Mouse (Mus musculus) gastrocnemius, postnatal 36 days (tissue): ENCODE results near the gene Cd83. TPM values are rescaled to one million over a fixed set of nuclear protein-coding genes. Genes with fewer than 3 reads are reported as not detected.

Source experiments
- DNase-seq, 2 experiments: peaks; one replicate each; pipeline ENCODE4 v3.0.0; 2022
- intact Hi-C: fragments of 180-260 bp; cut with DNase I; formaldehyde crosslinking; loops from one replicate; pipeline ENCODE4 v1.15.1; 2025
- total RNA-seq, 2 experiments: library from RNA; stranded (reverse); gene quantifications; 2 replicates each; pipeline ENCODE4 v1.2.3; 2021

Gene Cd83
- total RNA-seq, 2 experiments from 2014 or later = 0.84 to 1.0 TPM

GRCm38 (mm10) chr13:43805159-43805758 is 20.7 kb downstream of the Cd83 start:
- intact Hi-C loops = no loop called here
- DNase-seq = no peak

DNA sequence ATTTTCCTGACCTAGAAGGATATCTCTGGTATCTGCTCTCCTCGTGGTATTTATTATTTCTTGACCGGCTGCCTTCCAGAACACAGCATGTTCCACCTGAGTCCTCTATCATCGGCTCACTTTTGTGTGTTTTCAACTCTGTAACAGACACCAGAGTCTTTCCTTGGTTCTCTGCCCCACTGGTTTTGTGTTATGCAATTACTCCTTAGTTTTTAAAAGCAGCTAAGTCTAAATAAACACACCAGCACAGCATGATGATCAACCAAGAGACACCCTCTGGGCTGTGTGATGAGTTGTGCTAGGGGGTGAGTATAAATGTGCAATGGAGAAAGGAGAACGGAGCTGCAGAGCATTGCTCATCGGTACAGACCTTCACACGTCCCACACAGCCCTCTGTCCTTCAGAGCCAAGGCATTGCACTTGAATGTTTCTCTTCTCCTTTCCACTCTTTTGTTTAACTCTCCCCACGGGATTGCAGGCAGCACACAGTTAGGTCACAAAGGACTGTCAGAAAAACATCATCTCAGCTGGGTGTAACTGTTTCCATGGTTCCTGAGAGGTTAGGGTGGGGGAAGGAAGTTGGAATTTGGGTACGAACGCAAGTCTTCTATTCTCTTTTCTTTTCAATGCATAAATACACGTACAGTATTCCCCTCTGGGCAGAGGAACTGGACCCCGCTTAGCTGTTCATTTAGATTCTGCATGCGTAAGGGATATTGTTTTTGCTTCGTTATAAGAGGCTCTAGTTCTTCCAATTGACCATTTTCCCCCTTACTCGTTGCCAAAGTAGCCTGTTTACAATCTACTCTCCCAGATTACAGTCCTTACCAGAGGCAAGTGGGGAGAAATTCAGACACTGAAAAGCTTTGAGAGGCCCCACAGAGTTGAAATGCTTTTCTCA is 22.0 kb downstream of the Cd83 start:
- DNase-seq = no peak
- intact Hi-C loops = no loop called here

DNA sequence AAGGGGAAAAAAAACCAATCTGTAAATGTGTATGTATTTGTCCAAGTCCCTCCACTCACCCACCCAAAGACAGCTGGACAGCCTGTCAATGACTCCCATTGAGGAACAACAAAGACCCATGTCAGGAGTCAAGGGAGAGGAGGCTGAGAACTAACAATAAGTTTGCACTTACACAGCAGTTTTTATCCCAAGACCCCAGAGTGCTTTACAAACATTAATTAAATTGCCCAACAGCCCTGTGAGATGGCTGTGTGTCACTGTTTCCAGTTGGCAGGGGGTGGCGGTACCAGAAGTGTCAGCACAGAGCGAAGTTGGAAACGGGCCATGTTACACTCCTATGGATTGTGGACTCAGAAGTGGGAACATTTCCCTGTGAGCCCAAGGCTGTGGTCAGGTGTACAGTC is 22.7 kb downstream of the Cd83 start:
- intact Hi-C loops = no loop called here
- no peak for DNase-seq

DNA sequence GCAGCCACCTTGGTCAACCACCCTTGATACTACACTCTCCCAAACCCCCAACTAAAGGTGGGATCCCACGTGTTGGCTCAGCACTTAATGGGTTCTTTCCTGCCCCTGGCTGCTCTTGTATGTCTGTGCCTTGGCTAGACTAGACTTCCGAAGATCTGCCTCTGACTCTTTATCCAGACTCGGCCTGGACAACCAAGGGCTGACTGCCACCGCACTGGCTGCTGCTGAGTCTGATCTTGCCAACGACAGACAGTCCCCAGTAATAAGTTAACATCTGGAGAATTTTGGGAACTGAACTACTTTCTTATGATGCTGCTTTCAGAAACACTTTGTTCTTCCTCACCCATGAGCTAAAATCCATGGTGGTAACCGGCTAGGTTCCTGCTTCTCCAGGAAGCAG is 26.0 kb downstream of the Cd83 start:
- intact Hi-C loops = no loop called here
- no peak for DNase-seq

DNA sequence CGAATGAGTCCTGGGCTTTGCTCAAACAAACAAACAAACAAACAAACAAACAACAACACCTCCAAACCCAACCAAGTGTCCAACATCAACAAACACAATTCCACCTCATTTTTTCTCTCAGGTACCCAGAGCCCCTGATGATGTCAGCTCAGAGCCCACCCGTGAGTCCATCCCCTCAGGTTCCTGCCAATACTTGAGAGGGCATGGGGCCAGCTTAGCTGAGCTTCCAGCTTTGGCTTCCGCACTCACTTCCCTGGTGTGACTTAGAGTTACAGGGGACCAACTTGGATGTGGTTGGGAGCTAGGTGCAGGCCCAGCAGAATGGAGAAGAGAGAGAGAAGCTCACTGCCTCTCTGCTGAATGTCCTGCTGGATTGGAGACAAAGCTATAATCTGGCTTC is 27.3 kb downstream of the Cd83 start:
- intact Hi-C loops = no loop called here
- DNase-seq = no peak

DNA sequence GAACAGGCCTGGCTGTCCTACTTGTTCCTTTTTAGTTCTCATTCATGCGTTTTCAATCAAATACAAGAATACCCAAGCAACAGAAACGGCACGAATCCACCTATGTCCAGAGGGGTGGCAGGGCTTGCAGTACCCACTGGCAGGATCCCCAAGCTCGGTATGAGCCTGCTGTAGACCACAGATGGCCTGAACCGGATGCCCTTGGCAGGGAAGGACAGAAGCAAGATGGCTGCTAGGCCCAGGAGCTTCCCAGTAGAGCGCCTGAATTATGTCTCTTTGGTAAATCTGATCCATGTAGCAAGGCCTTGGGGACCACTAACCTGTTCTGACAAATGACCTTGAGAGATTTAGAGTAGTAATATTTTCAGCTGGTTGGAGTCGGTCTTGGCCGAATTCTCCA is 28.9 kb downstream of the Cd83 start:
- no peak for DNase-seq
- intact Hi-C loops = no loop called here

DNA sequence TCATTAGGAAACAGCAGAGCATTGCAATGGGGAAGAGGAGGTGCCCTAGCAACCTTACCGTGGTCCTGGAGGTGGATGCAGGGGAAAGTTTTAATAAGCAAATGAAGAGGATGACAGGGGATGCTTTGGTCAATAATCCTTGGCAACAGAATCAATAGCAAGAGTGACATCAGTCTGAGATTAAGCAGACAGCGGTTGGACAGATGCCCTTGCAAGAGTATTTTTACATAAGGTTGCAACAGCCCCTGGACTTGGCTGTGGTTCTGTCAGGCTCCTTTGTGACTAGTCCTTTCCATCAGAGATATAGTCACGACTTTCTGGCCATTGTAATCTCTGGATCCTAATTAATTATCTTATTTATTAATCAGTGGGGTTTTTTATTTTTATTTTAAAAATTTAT is 32.9 kb downstream of the Cd83 start:
- intact Hi-C loops = no loop called here
- no peak for DNase-seq

- no peak for DNase-seq
- intact Hi-C loops = no loop called here
These were observed 33.9 kb downstream of the Cd83 start for GRCm38 (mm10) chr13:43818307-43819019.

DNA sequence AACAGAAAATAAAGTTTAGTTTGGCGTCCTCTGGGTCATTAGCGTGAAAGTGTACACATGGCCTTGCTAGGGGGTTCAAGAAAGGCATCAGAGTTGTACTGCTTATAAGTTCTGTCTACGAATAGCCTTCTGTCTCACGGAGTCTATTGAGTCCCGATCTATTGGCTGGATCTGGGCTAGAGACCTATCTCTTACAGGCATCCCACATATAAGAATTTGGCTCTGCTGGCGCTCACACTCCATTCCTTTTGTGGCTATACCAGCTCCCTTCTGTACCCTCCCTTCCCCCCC is 34.4 kb downstream of the Cd83 start:
- intact Hi-C loops = no loop called here
- DNase-seq = no peak

DNA sequence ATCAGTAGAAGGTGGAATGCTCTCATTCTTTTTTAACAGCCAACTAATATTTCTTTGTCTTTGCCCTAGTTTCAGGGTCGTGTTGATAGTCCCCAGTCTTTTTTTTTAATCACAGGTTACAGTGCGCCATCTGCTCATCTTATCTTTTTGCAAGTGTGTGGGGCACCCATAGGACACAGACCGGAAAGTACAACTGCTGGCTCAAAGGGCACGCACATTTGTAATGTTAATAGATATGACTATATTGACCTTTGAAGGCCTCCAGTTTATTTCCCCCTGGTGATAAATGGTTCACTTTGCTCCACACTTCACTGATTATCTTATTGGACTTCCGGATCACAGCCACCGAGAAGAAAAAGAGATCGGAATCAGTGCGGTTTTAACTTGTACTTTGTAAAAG is 35.5 kb downstream of the Cd83 start:
- intact Hi-C loops = no loop called here
- no peak for DNase-seq

- DNase-seq = no peak
- intact Hi-C loops = no loop called here
These were observed 37.7 kb downstream of the Cd83 start for GRCm38 (mm10) chr13:43822306-43822705.

DNA sequence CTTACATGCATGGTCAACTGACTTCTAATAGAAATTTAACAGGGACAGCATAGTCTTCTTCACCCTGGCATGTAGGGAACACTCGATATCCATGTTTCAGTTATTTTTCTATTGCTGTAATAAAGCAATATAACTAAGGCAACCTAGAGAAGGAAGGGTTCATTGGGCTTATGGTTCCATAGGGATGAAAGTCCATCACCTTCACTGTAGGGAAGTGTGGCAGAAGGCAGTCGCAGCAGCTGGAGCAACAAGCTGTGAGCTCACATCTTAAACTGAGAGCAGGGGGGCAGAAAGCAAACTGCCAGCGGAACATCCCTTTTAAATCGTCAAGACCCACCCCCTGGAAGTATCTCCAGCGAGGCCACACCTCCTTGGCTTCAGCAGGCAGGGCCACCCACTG is 44.1 kb downstream of the Cd83 start:
- intact Hi-C loops = no loop called here
- no peak for DNase-seq

- peak in 1 of 2 experiments; percentile 29 for DNase-seq
- intact Hi-C loops = no loop called here
These were observed 46.5 kb downstream of the Cd83 start for GRCm38 (mm10) chr13:43830892-43831673.

DNA sequence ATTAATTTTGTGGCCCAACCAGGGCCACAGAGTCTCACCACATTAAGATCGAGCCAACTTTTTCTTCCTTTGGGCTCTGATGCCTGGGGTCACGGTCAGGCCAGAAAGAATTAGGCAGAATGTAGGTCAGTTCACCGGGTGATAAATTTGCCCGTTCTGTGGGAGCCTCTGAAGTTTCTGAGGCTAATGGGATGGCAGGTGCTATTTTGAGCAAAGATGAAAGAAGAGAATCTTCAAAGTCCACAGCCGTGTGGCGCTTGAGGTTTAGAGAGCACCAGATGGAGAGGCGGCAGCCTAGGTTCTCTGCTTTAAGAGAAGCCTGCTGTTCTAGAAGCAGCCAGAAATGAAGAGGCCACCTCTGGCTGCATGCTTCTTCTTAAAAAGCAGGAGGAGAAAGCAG is 48.2 kb downstream of the Cd83 start:
- intact Hi-C loops = no loop called here
- no peak for DNase-seq

- intact Hi-C loops = no loop called here
- no peak for DNase-seq
These were observed 51.8 kb downstream of the Cd83 start for GRCm38 (mm10) chr13:43836376-43836775.

GRCm38 (mm10) chr13:43837812-43838211 is 53.2 kb downstream of the Cd83 start:
- DNase-seq = no peak
- intact Hi-C loops = no loop called here

DNA sequence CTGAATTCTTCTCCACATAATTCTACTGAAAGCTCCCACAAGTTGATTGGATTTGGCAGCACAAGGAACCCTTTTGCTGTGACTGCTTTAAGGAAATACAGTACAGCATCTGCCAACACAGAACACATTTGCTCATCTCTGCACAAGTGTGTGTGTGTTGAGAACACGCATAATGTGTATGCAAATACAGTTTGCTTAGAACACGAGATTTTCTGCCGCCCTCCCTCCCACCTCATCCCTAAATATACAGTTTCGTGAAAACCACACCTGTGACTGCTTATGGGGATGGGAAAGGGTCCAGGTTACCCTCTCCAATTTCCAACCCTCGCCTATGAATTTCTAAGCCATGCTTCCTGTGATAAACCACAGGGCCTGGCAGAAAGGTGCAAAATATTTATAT is 60.6 kb downstream of the Cd83 start:
- no peak for DNase-seq
- intact Hi-C loops = no loop called here

- no peak for DNase-seq
- intact Hi-C loops = no loop called here
These were observed 62.6 kb downstream of the Cd83 start for GRCm38 (mm10) chr13:43847186-43847585.

DNA sequence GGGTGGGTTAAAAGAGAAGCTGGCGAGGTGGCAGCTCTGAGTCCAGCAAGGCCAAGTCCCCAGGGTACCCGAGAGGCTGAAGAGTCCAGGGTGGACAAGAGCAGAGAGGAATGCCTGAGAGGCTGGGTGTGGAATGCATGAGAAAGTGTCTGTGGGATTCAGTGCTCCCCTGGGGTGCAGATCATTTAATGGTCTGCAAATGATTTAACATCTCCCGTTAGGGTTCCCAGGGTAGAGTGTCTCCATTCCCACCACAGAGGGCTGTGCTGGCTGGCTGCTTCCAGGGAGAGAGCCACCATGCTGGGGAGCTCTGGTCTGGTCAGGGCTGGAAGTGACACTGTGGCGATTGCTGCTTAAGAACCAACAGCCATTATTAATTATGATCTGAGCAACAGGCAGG is 65.2 kb downstream of the Cd83 start:
- intact Hi-C loops = no loop called here
- DNase-seq = no peak

DNA sequence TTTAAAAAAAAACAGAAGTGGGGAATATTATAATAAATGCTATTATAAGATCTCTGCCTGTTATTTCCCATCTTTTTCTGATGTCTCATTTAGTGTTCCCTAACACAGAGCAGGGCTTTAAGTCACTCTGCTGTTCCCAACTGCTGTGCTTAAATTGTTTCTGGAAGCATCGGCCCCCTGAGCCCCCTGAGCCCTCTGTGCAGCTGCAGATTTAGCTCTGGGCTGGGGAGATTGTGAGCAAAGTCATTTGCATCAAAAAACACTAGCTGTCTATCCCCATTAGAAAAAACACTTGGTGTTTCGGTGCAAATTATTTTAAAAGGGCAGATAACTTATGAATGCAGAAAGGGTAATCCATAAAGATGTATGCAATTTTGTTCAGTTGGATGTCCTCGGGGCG is 66.5 kb downstream of the Cd83 start:
- no peak for DNase-seq
- intact Hi-C loops = no loop called here
